Mouse (Mus musculus) brain, embryonic 14.5 days (tissue): ENCODE results near the gene Rbp7. TPM values are rescaled to one million over a fixed set of nuclear protein-coding genes. Genes with fewer than 3 reads are reported as not detected.
A peak's percentile ranks its signal among the peaks of the same experiment; 100 is the strongest.
"Not testable (repeated sequence)": the region's sequence is repeated elsewhere in the genome, so short reads cannot be mapped to it uniquely, and the experiment has no call there.

ENCODE experiments used
- DNase-seq: peaks from one replicate; pipeline ENCODE4 v3.0.0-alpha.2; 2011; ENCODE audit warnings: low read depth
- CTCF ChIP-seq: fragments of 200-500 bp; IDR thresholded peaks from 2 replicates; pipeline ENCODE4 v1.5.1; 2012; ENCODE audit warnings: inconsistent platforms, mild to moderate bottlenecking, moderate library complexity, borderline replicate concordance; ENCODE audit not compliant: insufficient read depth, insufficient read length; ENCODE audit errors: extremely low read depth
- POLR2A ChIP-seq: fragments of 200-500 bp; IDR thresholded peaks from 2 replicates; pipeline ENCODE4 v1.6.1; 2012; ENCODE audit warnings: mild to moderate bottlenecking, inconsistent platforms, borderline replicate concordance; ENCODE audit not compliant: poor library complexity, insufficient read depth, insufficient read length, severe bottlenecking; ENCODE audit errors: extremely low read depth
- polyA plus RNA-seq: library from polyadenylated mRNA; depleted of rRNA; stranded (reverse); fragments of >200 nt; gene quantifications from 2 replicates; pipeline ENCODE4 v1.2.3, GENCODE M21; 2012

Rbp7 gene
- polyA plus RNA-seq, 1 experiment = not detected

GRCm38 (mm10) chr4:149477078-149477477 lies 22.3 kb upstream of the Rbp7 start, which contains the start of gene Tmem274:
Gene Tmem274, plus strand, starts transcription at chr4:149477378.
- TF ChIP-seq CTCF (no peak), POLR2A (no peak)
- DNase-seq = no peak

GRCm38 (mm10) chr4:149475096-149475495 lies 20.3 kb upstream of the Rbp7 start:
- TF ChIP-seq CTCF = no peak
- no peak for TF ChIP-seq POLR2A
- DNase-seq = no peak

- TF ChIP-seq POLR2A (no peak), CTCF (no peak)
- no peak for DNase-seq
These were observed 14.8 kb upstream of the Rbp7 start for GRCm38 (mm10) chr4:149469557-149469956.

- TF ChIP-seq CTCF (no peak), POLR2A (no peak)
- DNase-seq = no peak
These were observed 8.7 kb upstream of the Rbp7 start for GRCm38 (mm10) chr4:149463435-149463950.

- TF ChIP-seq CTCF (no peak), POLR2A (no peak)
- DNase-seq = no peak
These were observed 7.7 kb upstream of the Rbp7 start for GRCm38 (mm10) chr4:149462305-149462971.

- peak; percentile 27 for DNase-seq
- no peak for TF ChIP-seq CTCF
- TF ChIP-seq POLR2A = no peak
These were observed 7.0 kb upstream of the Rbp7 start for GRCm38 (mm10) chr4:149461579-149462304.

GRCm38 (mm10) chr4:149460475-149460874 lies 5.7 kb upstream of the Rbp7 start:
- DNase-seq = not testable (repeated sequence)

- DNase-seq = no peak
- TF ChIP-seq POLR2A = no peak
- no peak for TF ChIP-seq CTCF
These were observed 4.6 kb upstream of the Rbp7 start for GRCm38 (mm10) chr4:149459425-149459824.

- DNase-seq = no peak
- TF ChIP-seq CTCF (no peak), POLR2A (no peak)
These were observed 3.7 kb upstream of the Rbp7 start for GRCm38 (mm10) chr4:149458526-149458925.

- no peak for DNase-seq
- TF ChIP-seq POLR2A (no peak), CTCF (no peak)
These were observed 3.2 kb upstream of the Rbp7 start for GRCm38 (mm10) chr4:149457831-149458430.

- not testable (repeated sequence) for DNase-seq
These were observed 2.4 kb upstream of the Rbp7 start for GRCm38 (mm10) chr4:149457163-149457562.

GRCm38 (mm10) chr4:149454263-149454662 lies 515 bp downstream of the Rbp7 start:
- no peak for DNase-seq
- TF ChIP-seq CTCF = no peak
- no peak for TF ChIP-seq POLR2A
